ENCODE assay signal across 8 mouse cellular contexts in genomic region chr13:6646674-6647066, GRCm38 (mm10). TPM values are rescaled to one million over a fixed set of nuclear protein-coding genes. Genes with fewer than 3 reads are reported as not detected.
A peak's percentile ranks its signal among the peaks of the same experiment; 100 is the strongest.
DNase-seq lines count a peak whose midpoint lies in the region; ATAC-seq and TF ChIP-seq lines count a peak whose summit lies in the region.

No protein-coding gene starts in this region.

- no peaks in the 10 kb centered on the region for H3K36me3 ChIP-seq in kidney, adult 2 months (ENCODE audit: control insufficient read depth, insufficient read depth, low read length)
- no peaks in the 10 kb centered on the region for H3K36me3 ChIP-seq in hindbrain, embryonic 12.5 days
- H3K36me3 ChIP-seq in midbrain, embryonic 13.5 days = no peaks in the 10 kb centered on the region

- WGBS in kidney, adult 2 months = 50% methylated on average over 3 of the region's 3 CpGs
- 43% methylated on average over 3 of the region's 3 CpGs for WGBS in hindbrain, embryonic 12.5 days
- WGBS in midbrain, embryonic 13.5 days = 49% methylated on average over 3 of the region's 3 CpGs

- TF ChIP-seq CTCF in kidney, adult 2 months (conservative IDR thresholded peaks at IDR 0.05; ENCODE audit: insufficient read depth, insufficient read length, low read depth, low read length) = no peak

- H3K9me3 ChIP-seq in hindbrain, embryonic 12.5 days (replicated peaks) = no peaks in the 10 kb centered on the region
- H3K9me3 ChIP-seq in midbrain, embryonic 13.5 days = no peaks in the 10 kb centered on the region

- peak overlapping the region; percentile 100 for H3K4me2 ChIP-seq in hindbrain, embryonic 12.5 days (replicated peaks)
- H3K4me2 ChIP-seq in midbrain, embryonic 13.5 days (replicated peaks) = peak overlapping the region; percentile 98

- TF ChIP-seq POLR2A in kidney, adult 2 months (IDR thresholded peaks at IDR 0.05; ENCODE audit: low read depth, low read length) = no peak

- no peak for DNase-seq in kidney, adult 2 months
- DNase-seq in kidney, adult 11 months = no peak
- DNase-seq in layer of hippocampus, postnatal 14 days (ENCODE audit: low spot score in 2 of 2) = no peak
- no peak for DNase-seq in thymus, postnatal 0 days (ENCODE audit: low spot score)
- DNase-seq in gastrocnemius, adult 18-20 months (ENCODE audit: low spot score) = no peak

- H3K27ac ChIP-seq in kidney, adult 2 months (ENCODE audit: insufficient read depth, low read depth, low read length) = 0 out of 2 replicates have a peak overlapping the region, but pooled peaks have one; percentile 71
- no peak overlapping the region for H3K27ac ChIP-seq in hindbrain, embryonic 12.5 days
- peak overlapping the region; percentile 56 for H3K27ac ChIP-seq in midbrain, embryonic 13.5 days

- no peaks in the 10 kb centered on the region for H3K27me3 ChIP-seq in kidney, adult 2 months (replicated peaks; ENCODE audit: control insufficient read depth, insufficient read depth, low read length)
- H3K27me3 ChIP-seq in hindbrain, embryonic 12.5 days = no peaks in the 10 kb centered on the region
- H3K27me3 ChIP-seq in midbrain, embryonic 13.5 days = peaks cover 17% of the 10 kb centered on the region; the same call in 1 of the 2 replicates

- peak overlapping the region; percentile 76 for H3K4me3 ChIP-seq in kidney, adult 2 months (ENCODE audit: insufficient read depth, low read depth, low read length)
- H3K4me3 ChIP-seq in hindbrain, embryonic 12.5 days = peak overlapping the region; percentile 61
- peak overlapping the region; percentile 67 for H3K4me3 ChIP-seq in midbrain, embryonic 13.5 days (replicated peaks)

- H3K4me1 ChIP-seq in kidney, adult 2 months (ENCODE audit: control insufficient read depth, insufficient read depth, low read length) = no peaks in the 10 kb centered on the region
- H3K4me1 ChIP-seq in hindbrain, embryonic 12.5 days = peaks cover 12% of the 10 kb centered on the region
- peaks cover 21% of the 10 kb centered on the region for H3K4me1 ChIP-seq in midbrain, embryonic 13.5 days (replicated peaks)

- peak overlapping the region; percentile 72 for H3K9ac ChIP-seq in hindbrain, embryonic 12.5 days
- peak overlapping the region; percentile 75 for H3K9ac ChIP-seq in midbrain, embryonic 13.5 days (replicated peaks)

- peak; percentile 1 for ATAC-seq in activated CD4-positive, CD25-positive, alpha-beta regulatory T cell, adult 4 months
- ATAC-seq in hindbrain, embryonic 12.5 days (ENCODE audit: low FRiP score) = no peak
- no peak for ATAC-seq in midbrain, embryonic 13.5 days

RNA-seq across cellular contexts. Expression of gene Pfkp, which starts 1.9 kb away (rescaled TPM):
- 69.4 and 74.6 TPM in 2 replicates for polyA plus RNA-seq in kidney, adult 2 months (2012; rRNA removed)
- 100 to 1,000 TPM; 111 to 120 TPM for polyA plus RNA-seq in activated CD4-positive, CD25-positive, alpha-beta regulatory T cell, adult 4 months (2017; shearing (Covaris generic))
- 84.9 and 91.5 TPM in 2 replicates for polyA plus RNA-seq in hindbrain, embryonic 12.5 days (2016; fragmentation: Nextera tagmentation; extraction: Ambion mirVana)
- polyA plus RNA-seq in midbrain, embryonic 13.5 days (2015; fragmentation: Nextera tagmentation; extraction: Ambion mirVana) = 135 and 141 TPM in 2 replicates
- total RNA-seq in layer of hippocampus, postnatal 14 days (2021) = 100 to 1,000 TPM; 245 to 257 TPM
- polyA plus RNA-seq in thymus, postnatal 0 days (2015; fragmentation: Nextera tagmentation; extraction: Ambion mirVana) = 61.7 and 67.7 TPM in 2 replicates
- 1 to 10 TPM; 4.6 to 7.9 TPM for total RNA-seq in gastrocnemius, adult 18-20 months (2021)
